Mouse (Mus musculus) frontal cortex, postnatal 36 days (tissue): ENCODE results near the gene Hist1h2br.
"Not testable (repeated sequence)": the region's sequence is repeated elsewhere in the genome, so short reads cannot be mapped to it uniquely, and the experiment has no call there.

ENCODE experiments used
- DNase-seq, 2 experiments: peaks; one replicate each; pipeline ENCODE4 v3.0.0; 2022; ENCODE audit warnings: low spot score in 2 of 2

Gene Hist1h2br

GRCm38 (mm10) chr13:21833461-21833860 lies at the start of gene Hist1h2br, which contains the start of gene Hist1h2ap:
Hist1h2br (plus strand) TSS chr13:21833743.
Hist1h2ap (minus strand) TSS chr13:21833507.
- DNase-seq = not testable (repeated sequence)

- no peak for DNase-seq
Observed at GRCm38 (mm10) chr13:21784311-21784710, 49.2 kb upstream of the Hist1h2br start.

GRCm38 (mm10) chr13:21786189-21786898 lies 47.2 kb upstream of the Hist1h2br start:
- DNase-seq = no peak

GRCm38 (mm10) chr13:21786899-21787629 lies 46.5 kb upstream of the Hist1h2br start, which contains the start of the genes Hist1h2an and Hist1h2bp:
Hist1h2an (minus strand) TSS chr13:21787218.
Hist1h2bp (plus strand) TSS chr13:21787461.
- peak; percentile 85 to 97 for DNase-seq

GRCm38 (mm10) chr13:21787760-21788593 lies 45.6 kb upstream of the Hist1h2br start:
- DNase-seq = no peak

- DNase-seq = no peak
Observed at GRCm38 (mm10) chr13:21789925-21790324, 43.6 kb upstream of the Hist1h2br start.

- DNase-seq = no peak
Observed at GRCm38 (mm10) chr13:21790601-21791283, 42.8 kb upstream of the Hist1h2br start.

- DNase-seq = no peak
Observed at GRCm38 (mm10) chr13:21795584-21795983, 38.0 kb upstream of the Hist1h2br start.

GRCm38 (mm10) chr13:21797163-21797562 lies 36.4 kb upstream of the Hist1h2br start:
- DNase-seq = not testable (repeated sequence)

- not testable (repeated sequence) for DNase-seq
Observed at GRCm38 (mm10) chr13:21803058-21803457, 30.5 kb upstream of the Hist1h2br start.

GRCm38 (mm10) chr13:21810073-21810472 lies 23.5 kb upstream of the Hist1h2br start, which contains the start of the genes Hist1h2bq and Hist1h2ao:
Hist1h2bq (minus strand) TSS chr13:21810197.
Hist1h2ao (plus strand) TSS chr13:21810465.
- DNase-seq = not testable (repeated sequence)

GRCm38 (mm10) chr13:21811074-21811473 lies 22.5 kb upstream of the Hist1h2br start:
- not testable (repeated sequence) for DNase-seq

- peak; percentile 40 to 64 for DNase-seq
Observed at GRCm38 (mm10) chr13:21811539-21811938, 22.0 kb upstream of the Hist1h2br start, which contains the start of gene Hist1h4m. Hist1h4m (plus strand) TSS chr13:21811746.

GRCm38 (mm10) chr13:21812092-21812491 lies 21.5 kb upstream of the Hist1h2br start:
- not testable (repeated sequence) for DNase-seq

- DNase-seq = not testable (repeated sequence)
Observed at GRCm38 (mm10) chr13:21820082-21820890, 13.3 kb upstream of the Hist1h2br start.

- DNase-seq = no peak
Observed at GRCm38 (mm10) chr13:21828511-21828910, 5.0 kb upstream of the Hist1h2br start.

GRCm38 (mm10) chr13:21830344-21830743 lies 3.2 kb upstream of the Hist1h2br start:
- no peak for DNase-seq

GRCm38 (mm10) chr13:21831418-21832394 lies 1.8 kb upstream of the Hist1h2br start, which contains the start of gene Hist1h4n:
Hist1h4n (minus strand) TSS chr13:21832196.
- peak; percentile 36 to 56 for DNase-seq

GRCm38 (mm10) chr13:21840508-21840907 lies 7.0 kb downstream of the Hist1h2br start:
- not testable (repeated sequence) for DNase-seq
